Mouse (Mus musculus): Measurements from ENCODE around the gene Gm10295. TPM values are rescaled to one million over a fixed set of nuclear protein-coding genes. Genes with fewer than 3 reads are reported as not detected.

The Gm10295 gene
- polyA plus RNA-seq, 1 experiment from 2014 or later = not detected

GRCm38 (mm10) chr7:71368543-71369181 is 17.4 kb upstream of the Gm10295 start:
- Histone ChIP-seq H3K27ac (ENCODE audit: low read length) (peak overlapping the region; percentile 67), H3K4me3 (ENCODE audit: low read length) (no peak overlapping the region), H3K9me3 (ENCODE audit: low read length) (no peaks in the 10 kb centered on the region), H3K27me3 (ENCODE audit: insufficient read depth, low read length) (no peaks in the 10 kb centered on the region), H3K4me2 (replicated peaks; ENCODE audit: low read depth, low read length) (no peak overlapping the region), H3K36me3 (ENCODE audit: insufficient read depth, low read length) (no peaks in the 10 kb centered on the region), H3K4me1 (ENCODE audit: insufficient read depth, low read length) (peaks cover 7% of the 10 kb centered on the region; the same call in 1 of the 2 replicates), H3K9ac (replicated peaks; ENCODE audit: low read length) (no peak overlapping the region)
- 71% methylated on average over 13 of the region's 13 CpGs for WGBS
- ATAC-seq (ENCODE audit: low FRiP score, low TSS enrichment) = peak; percentile 67

GRCm38 (mm10) chr7:71355596-71355995 is 4.3 kb upstream of the Gm10295 start:
- no peak for ATAC-seq (ENCODE audit: low FRiP score, low TSS enrichment)
- H3K4me1 ChIP-seq (ENCODE audit: insufficient read depth, low read length) = peaks cover 9% of the 10 kb centered on the region; the same call in 1 of the 2 replicates
- H3K27me3 ChIP-seq (ENCODE audit: insufficient read depth, low read length) = no peaks in the 10 kb centered on the region
- no peak overlapping the region for H3K27ac ChIP-seq (ENCODE audit: low read length)
- H3K4me2 ChIP-seq (replicated peaks; ENCODE audit: low read depth, low read length) = no peak overlapping the region
- no peak overlapping the region for H3K4me3 ChIP-seq (ENCODE audit: low read length)
- 64% methylated on average over 5 of the region's 5 CpGs for WGBS
- no peak overlapping the region for H3K9ac ChIP-seq (replicated peaks; ENCODE audit: low read length)
- no peaks in the 10 kb centered on the region for H3K9me3 ChIP-seq (ENCODE audit: low read length)
- H3K36me3 ChIP-seq (ENCODE audit: insufficient read depth, low read length) = no peaks in the 10 kb centered on the region

GRCm38 (mm10) chr7:71348922-71349321 is 2.4 kb downstream of the Gm10295 start:
- WGBS = 46% methylated on average over 9 of the region's 9 CpGs

GRCm38 (mm10) chr7:71324919-71325583 is 26.2 kb downstream of the Gm10295 start:
- ATAC-seq (ENCODE audit: low FRiP score, low TSS enrichment) = no peak
- no peaks in the 10 kb centered on the region for H3K27me3 ChIP-seq (ENCODE audit: insufficient read depth, low read length)

More at GRCm38 (mm10) chr7:71348922-71349321, 2.4 kb downstream of the Gm10295 start:
- Histone ChIP-seq H3K4me1 (ENCODE audit: insufficient read depth, low read length) (peaks cover 5% of the 10 kb centered on the region; the same call in 1 of the 2 replicates), H3K9me3 (ENCODE audit: low read length) (no peaks in the 10 kb centered on the region), H3K27me3 (ENCODE audit: insufficient read depth, low read length) (no peaks in the 10 kb centered on the region), H3K36me3 (ENCODE audit: insufficient read depth, low read length) (no peaks in the 10 kb centered on the region), H3K27ac (ENCODE audit: low read length) (no peak overlapping the region), H3K4me3 (ENCODE audit: low read length) (no peak overlapping the region), H3K9ac (replicated peaks; ENCODE audit: low read length) (no peak overlapping the region), H3K4me2 (replicated peaks; ENCODE audit: low read depth, low read length) (peak overlapping the region; percentile 6; the same call in 1 of the 2 replicates)
- no peak for ATAC-seq (ENCODE audit: low FRiP score, low TSS enrichment)

GRCm38 (mm10) chr7:71313148-71313765 is 38.0 kb downstream of the Gm10295 start:
- ATAC-seq (ENCODE audit: low FRiP score, low TSS enrichment) = no peak
- Histone ChIP-seq H3K9me3 (ENCODE audit: low read length) (no peaks in the 10 kb centered on the region), H3K27me3 (ENCODE audit: insufficient read depth, low read length) (no peaks in the 10 kb centered on the region), H3K9ac (replicated peaks; ENCODE audit: low read length) (no peak overlapping the region), H3K4me2 (replicated peaks; ENCODE audit: low read depth, low read length) (no peak overlapping the region), H3K4me1 (ENCODE audit: insufficient read depth, low read length) (peaks cover 14% of the 10 kb centered on the region; the same call in 1 of the 2 replicates), H3K27ac (ENCODE audit: low read length) (peak overlapping the region; percentile 71), H3K36me3 (ENCODE audit: insufficient read depth, low read length) (no peaks in the 10 kb centered on the region), H3K4me3 (ENCODE audit: low read length) (no peak overlapping the region)
- 74% methylated on average over 7 of the region's 7 CpGs for WGBS

More at GRCm38 (mm10) chr7:71324919-71325583, 26.2 kb downstream of the Gm10295 start:
- no peaks in the 10 kb centered on the region for H3K36me3 ChIP-seq (ENCODE audit: insufficient read depth, low read length)
- H3K4me2 ChIP-seq (replicated peaks; ENCODE audit: low read depth, low read length) = no peak overlapping the region
- H3K27ac ChIP-seq (ENCODE audit: low read length) = no peak overlapping the region
- no peaks in the 10 kb centered on the region for H3K9me3 ChIP-seq (ENCODE audit: low read length)
- no peak overlapping the region for H3K9ac ChIP-seq (replicated peaks; ENCODE audit: low read length)
- WGBS = 63% methylated on average over 11 of the region's 11 CpGs
- H3K4me3 ChIP-seq (ENCODE audit: low read length) = no peak overlapping the region
- 0 out of 2 replicates have a peak, but pooled peaks cover 5% of the 10 kb centered on the region for H3K4me1 ChIP-seq (ENCODE audit: insufficient read depth, low read length)

GRCm38 (mm10) chr7:71312375-71312774 is 38.9 kb downstream of the Gm10295 start:
- ATAC-seq (ENCODE audit: low FRiP score, low TSS enrichment) = no peak
- Histone ChIP-seq H3K36me3 (ENCODE audit: insufficient read depth, low read length) (no peaks in the 10 kb centered on the region), H3K9ac (replicated peaks; ENCODE audit: low read length) (no peak overlapping the region), H3K9me3 (ENCODE audit: low read length) (no peaks in the 10 kb centered on the region), H3K27me3 (ENCODE audit: insufficient read depth, low read length) (no peaks in the 10 kb centered on the region), H3K4me1 (ENCODE audit: insufficient read depth, low read length) (peaks cover 18% of the 10 kb centered on the region; the same call in 1 of the 2 replicates), H3K4me3 (ENCODE audit: low read length) (no peak overlapping the region), H3K4me2 (replicated peaks; ENCODE audit: low read depth, low read length) (no peak overlapping the region), H3K27ac (ENCODE audit: low read length) (peak overlapping the region; percentile 71)
- WGBS = 69% methylated on average over 3 of the region's 3 CpGs

GRCm38 (mm10) chr7:71311411-71311810 is 39.9 kb downstream of the Gm10295 start:
- WGBS = 23% methylated on average over 11 of the region's 11 CpGs
- H3K9ac ChIP-seq (replicated peaks; ENCODE audit: low read length) = no peak overlapping the region
- H3K4me1 ChIP-seq (ENCODE audit: insufficient read depth, low read length) = peaks cover 13% of the 10 kb centered on the region; the same call in 1 of the 2 replicates
- no peak overlapping the region for H3K4me2 ChIP-seq (replicated peaks; ENCODE audit: low read depth, low read length)
- H3K9me3 ChIP-seq (ENCODE audit: low read length) = no peaks in the 10 kb centered on the region
- peak; percentile 82 for ATAC-seq (ENCODE audit: low FRiP score, low TSS enrichment)
- H3K27me3 ChIP-seq (ENCODE audit: insufficient read depth, low read length) = no peaks in the 10 kb centered on the region
- peak overlapping the region; percentile 71 for H3K27ac ChIP-seq (ENCODE audit: low read length)
- no peaks in the 10 kb centered on the region for H3K36me3 ChIP-seq (ENCODE audit: insufficient read depth, low read length)
- H3K4me3 ChIP-seq (ENCODE audit: low read length) = no peak overlapping the region

GRCm38 (mm10) chr7:71308051-71308450 is 43.2 kb downstream of the Gm10295 start:
- Histone ChIP-seq H3K36me3 (ENCODE audit: insufficient read depth, low read length) (no peaks in the 10 kb centered on the region), H3K27ac (ENCODE audit: low read length) (peak overlapping the region; percentile 62; the same call in 1 of the 2 replicates), H3K4me1 (ENCODE audit: insufficient read depth, low read length) (peaks cover 13% of the 10 kb centered on the region; the same call in 1 of the 2 replicates), H3K4me2 (replicated peaks; ENCODE audit: low read depth, low read length) (no peak overlapping the region), H3K9me3 (ENCODE audit: low read length) (no peaks in the 10 kb centered on the region), H3K9ac (replicated peaks; ENCODE audit: low read length) (no peak overlapping the region), H3K4me3 (ENCODE audit: low read length) (no peak overlapping the region), H3K27me3 (ENCODE audit: insufficient read depth, low read length) (no peaks in the 10 kb centered on the region)
- 45% methylated on average over 8 of the region's 8 CpGs for WGBS
- no peak for ATAC-seq (ENCODE audit: low FRiP score, low TSS enrichment)

- no peak overlapping the region for H3K9ac ChIP-seq (replicated peaks; ENCODE audit: low read length)
- 62% methylated on average over 4 of the region's 4 CpGs for WGBS
- H3K27me3 ChIP-seq (ENCODE audit: insufficient read depth, low read length) = no peaks in the 10 kb centered on the region
- H3K27ac ChIP-seq (ENCODE audit: low read length) = no peak overlapping the region
- no peak overlapping the region for H3K4me2 ChIP-seq (replicated peaks; ENCODE audit: low read depth, low read length)
- ATAC-seq (ENCODE audit: low FRiP score, low TSS enrichment) = no peak
- no peaks in the 10 kb centered on the region for H3K9me3 ChIP-seq (ENCODE audit: low read length)
- H3K4me1 ChIP-seq (ENCODE audit: insufficient read depth, low read length) = no peaks in the 10 kb centered on the region
- H3K4me3 ChIP-seq (ENCODE audit: low read length) = no peak overlapping the region
- H3K36me3 ChIP-seq (ENCODE audit: insufficient read depth, low read length) = no peaks in the 10 kb centered on the region
Observed at GRCm38 (mm10) chr7:71302714-71303113, 48.6 kb downstream of the Gm10295 start.
